Mouse (Mus musculus) heart, postnatal 25 days (tissue): ENCODE results near the gene Ccser1. TPM values are rescaled to one million over a fixed set of nuclear protein-coding genes. Genes with fewer than 3 reads are reported as not detected.
"Not testable (repeated sequence)": the region's sequence is repeated elsewhere in the genome, so short reads cannot be mapped to it uniquely, and the experiment has no call there.

Experiments used
- DNase-seq: peaks from one replicate; pipeline ENCODE4 v3.0.0; 2022; ENCODE audit warnings: low spot score
- intact Hi-C: fragments of 180-260 bp; cut with DNase I; formaldehyde crosslinking; loops from one replicate; pipeline ENCODE4 v1.15.1; 2025
- total RNA-seq, 2 experiments: library from RNA; stranded (reverse); gene quantifications; 2 replicates each; pipeline ENCODE4 v1.2.3; 2021

Gene Ccser1
- total RNA-seq, 2 experiments from 2014 or later = 1.7 to 1.8 TPM

DNA sequence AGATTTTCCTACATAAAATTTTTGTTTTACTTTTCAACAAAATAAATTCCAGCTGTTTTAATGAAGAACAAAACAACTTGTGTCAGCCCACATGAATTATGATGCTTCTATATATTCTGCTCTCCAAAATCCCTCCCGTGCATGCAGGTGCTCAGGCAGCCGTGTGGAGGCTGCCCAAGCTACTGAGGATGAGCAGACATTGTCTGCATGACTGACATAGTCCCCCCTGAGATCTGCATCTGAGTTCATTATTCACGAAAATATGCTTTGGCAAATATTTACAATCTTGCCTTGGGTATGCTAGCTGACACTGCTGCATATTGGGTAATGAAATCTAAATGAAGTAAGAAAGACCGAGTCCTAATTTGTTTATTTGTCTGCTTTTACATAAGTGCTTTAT lies 718.1 kb downstream of the Ccser1 start:
- DNase-seq = no peak
- intact Hi-C loops = no loop called here

DNA sequence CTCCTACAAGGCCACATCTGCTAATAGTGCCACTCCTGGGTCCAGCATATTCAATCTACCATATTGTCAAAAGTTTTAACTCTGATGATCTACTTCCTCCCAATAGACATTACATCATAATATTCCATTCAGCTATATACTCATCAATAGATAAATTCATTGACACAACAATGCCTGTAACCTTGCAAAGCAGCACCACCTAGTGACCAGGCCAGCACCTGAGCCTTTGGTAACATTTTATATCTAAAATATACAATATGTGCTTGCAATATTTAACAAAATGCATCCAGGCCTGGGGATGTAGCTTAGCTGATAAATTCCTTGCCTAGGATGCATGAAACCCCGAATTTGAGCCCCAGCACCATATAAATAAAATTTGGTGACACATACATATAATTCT lies 722.6 kb downstream of the Ccser1 start:
- DNase-seq = no peak

DNA sequence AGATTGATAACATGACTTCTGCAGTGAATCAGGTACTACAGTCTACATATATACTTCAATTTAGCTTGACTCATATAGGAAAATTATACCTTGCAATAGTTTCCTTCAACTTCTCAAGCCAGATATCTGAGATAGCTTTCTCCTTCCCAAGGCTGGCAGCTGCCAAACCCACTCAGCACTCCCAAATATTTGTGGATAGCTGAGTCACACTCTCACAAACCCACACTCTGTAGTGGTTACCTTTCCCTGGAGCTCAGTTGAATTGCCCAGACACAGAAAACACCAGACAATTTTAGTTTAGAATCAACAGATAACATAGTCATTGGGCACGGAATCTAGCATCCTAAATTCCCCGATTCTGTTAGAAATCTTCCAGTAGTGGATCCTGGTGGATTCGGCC lies 732.8 kb downstream of the Ccser1 start:
- intact Hi-C loops = no loop called here

More for the DNA sequence above, 722.6 kb downstream of the Ccser1 start:
- intact Hi-C loops = loop anchor here (10.0 kb wide), 1 partner anchor 218 kb away; no protein-coding TSS in a partner anchor

DNA sequence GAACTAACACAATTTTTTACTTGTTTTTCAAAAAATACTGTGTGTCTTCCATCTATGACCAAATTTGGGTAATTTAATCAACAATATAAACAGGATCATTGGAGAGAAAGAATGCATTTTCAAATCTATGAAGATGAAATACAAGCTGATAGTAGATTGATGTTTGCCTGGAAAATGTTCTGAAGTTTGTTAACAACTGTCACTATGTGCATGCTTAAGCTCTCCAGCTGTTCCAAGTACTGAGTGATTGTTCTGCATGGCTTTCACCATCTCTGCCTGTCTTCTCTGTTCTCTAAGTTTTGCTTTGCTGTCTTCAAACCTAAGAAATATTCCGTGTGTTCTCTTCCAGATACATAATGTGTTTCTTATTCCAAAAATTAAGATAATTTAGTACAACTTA lies 751.5 kb downstream of the Ccser1 start:
- no peak for DNase-seq
- intact Hi-C loops = no loop called here

More for the DNA sequence above, 732.8 kb downstream of the Ccser1 start:
- no peak for DNase-seq

DNA sequence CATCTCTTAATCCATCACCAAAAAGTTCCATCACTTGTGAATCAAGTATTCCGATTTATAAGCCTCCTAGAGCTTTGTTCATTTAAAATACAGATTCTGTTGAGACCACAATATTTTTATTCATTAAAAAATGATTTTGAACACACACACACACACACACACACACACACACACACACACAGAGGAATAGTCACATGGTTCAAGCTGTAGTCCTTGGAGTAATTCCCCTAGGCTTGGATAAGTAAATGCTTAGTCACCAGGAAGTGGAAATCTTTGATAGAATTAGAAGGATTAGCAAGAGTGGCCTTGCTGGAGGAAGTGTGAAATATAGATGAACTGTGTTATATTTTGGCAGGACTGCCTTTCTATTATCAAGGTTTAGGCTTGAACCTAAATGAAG lies 756.5 kb downstream of the Ccser1 start:
- intact Hi-C loops = no loop called here
- no peak for DNase-seq

GRCm38 (mm10) chr6:61939236-61939635 lies 759.1 kb downstream of the Ccser1 start:
- intact Hi-C loops = no loop called here

GRCm38 (mm10) chr6:61953703-61954102 lies 773.6 kb downstream of the Ccser1 start:
- no peak for DNase-seq
- intact Hi-C loops = no loop called here

More at GRCm38 (mm10) chr6:61939236-61939635, 759.1 kb downstream of the Ccser1 start:
- DNase-seq = no peak

DNA sequence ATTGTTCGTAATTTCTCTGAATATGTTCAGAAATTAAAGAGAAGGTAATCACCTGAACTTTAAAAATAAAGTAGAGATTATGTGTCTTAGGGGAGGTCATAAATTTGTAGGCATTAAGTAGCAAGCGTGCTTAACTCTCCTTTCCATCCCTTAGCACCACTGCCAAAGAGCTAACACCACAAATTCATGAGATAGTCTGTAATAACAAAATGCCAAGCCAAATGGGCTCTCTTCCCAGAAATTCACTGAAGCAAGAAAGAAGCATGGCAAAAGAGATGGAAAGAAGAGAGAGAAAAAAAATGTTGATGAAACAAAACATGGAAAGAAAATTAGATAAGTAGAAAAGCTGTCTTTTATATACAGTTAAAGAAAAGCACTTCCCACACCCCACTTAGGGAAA lies 796.8 kb downstream of the Ccser1 start:
- DNase-seq = no peak

GRCm38 (mm10) chr6:61978379-61978778 lies 798.3 kb downstream of the Ccser1 start:
- DNase-seq = no peak
- intact Hi-C loops = no loop called here

More for the DNA sequence above, 796.8 kb downstream of the Ccser1 start:
- intact Hi-C loops = no loop called here

DNA sequence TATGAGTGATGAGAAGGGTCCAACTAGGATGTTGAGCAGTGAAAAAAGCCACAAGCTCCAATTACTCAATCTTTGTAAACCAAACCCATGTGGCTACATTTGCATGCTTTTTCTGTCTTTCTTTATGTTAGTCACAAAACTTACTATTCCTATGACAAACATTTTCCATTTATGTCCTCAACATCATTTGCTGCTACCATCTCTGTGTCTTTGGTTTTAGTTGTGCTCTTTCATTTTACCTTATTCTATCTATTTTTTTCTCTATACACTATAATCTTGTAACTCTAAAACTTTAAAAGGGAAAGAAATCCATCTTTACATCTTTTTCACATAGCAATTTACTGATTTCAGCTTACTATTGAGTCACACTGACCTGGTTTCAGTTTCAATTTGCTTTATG lies 834.2 kb downstream of the Ccser1 start:
- intact Hi-C loops = no loop called here
- DNase-seq = no peak

DNA sequence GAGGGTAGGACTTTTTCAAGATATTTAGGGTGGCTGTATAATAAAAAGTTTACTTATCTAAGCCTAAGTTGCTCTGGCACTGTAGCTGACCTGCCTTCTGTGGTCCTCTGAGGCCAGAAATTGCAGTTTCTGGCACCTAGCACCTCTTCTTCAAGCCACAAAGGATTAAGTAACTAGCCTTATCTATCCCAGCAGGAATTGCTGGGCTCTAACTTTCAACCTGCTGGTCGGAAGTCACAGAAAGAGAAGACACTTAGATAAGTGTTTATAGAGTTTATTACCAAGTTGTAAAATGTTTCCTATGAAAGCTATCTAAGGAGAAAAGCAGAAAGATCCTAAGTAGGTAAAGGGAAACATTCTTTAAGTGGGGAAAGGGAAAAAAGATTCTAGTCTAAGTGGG lies 864.3 kb downstream of the Ccser1 start:
- DNase-seq = no peak
- intact Hi-C loops = no loop called here

DNA sequence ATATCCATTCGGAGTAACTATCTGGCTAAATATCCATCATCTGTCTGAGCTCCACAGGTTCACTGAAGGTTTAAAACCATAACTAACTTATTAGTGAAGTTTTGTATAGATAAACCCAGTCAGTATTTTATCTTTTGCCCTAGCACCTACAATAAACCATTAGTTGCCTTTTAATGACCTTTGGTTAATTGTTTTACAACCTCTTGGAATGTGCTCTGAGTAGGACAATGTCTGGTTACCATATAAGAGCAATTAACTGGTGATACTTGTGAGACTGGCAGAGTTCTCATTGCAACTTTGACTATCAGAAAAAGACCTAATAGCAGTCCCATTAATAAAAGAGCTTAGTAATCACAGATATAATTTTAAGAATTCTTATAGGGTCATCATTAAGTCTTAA lies 864.9 kb downstream of the Ccser1 start:
- intact Hi-C loops, DNase-seq: not testable (repeated sequence)

GRCm38 (mm10) chr6:62055276-62055675 lies 875.2 kb downstream of the Ccser1 start:
- intact Hi-C loops = no loop called here
- DNase-seq = no peak

DNA sequence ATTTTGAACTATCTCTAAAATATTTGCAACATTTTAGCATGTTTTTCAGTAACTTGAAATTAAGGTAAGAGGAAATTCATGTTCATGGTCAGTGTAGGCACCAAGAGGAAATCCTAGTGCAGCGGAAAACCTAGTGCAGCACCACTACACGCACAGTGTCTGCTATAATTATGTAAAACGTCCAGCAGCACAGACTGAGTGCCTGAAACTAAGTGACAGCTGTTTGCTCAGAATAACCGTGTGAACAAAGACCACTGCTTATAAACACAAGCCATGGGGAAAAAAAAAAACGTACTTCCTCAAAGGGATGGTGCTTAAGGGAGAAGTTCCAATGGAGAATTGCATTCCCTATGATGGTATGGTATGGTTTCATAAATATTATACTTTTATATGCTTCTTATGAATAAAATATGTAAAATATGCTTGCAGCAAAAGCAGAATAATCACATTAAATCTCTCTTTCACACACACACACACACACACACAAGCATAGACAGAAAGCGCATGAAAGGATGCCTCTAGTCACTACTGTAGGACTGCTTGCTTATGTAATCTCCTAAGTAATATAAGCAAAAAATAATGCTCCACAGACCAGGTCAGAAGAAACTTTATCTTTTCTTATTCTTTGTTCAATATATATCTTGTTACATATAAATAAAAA lies 886.4 kb downstream of the Ccser1 start:
- DNase-seq = no peak
- intact Hi-C loops = no loop called here

DNA sequence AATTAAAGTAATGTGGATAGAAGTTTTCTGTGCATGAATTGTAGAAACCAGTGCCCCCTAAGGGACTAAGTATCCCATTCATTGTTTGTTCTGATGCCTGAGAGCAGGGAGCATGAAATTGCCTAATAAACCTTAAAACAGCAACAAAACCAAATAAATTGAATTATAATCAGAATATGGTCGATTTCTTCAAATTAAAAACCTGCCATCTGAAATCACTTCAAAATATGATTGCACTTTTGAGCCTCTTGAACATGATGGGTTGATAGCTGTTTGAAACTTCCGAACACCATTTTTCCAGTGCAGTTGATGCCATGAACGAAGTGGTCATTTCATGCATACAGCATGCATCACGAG lies 886.9 kb downstream of the Ccser1 start:
- DNase-seq = no peak
- intact Hi-C loops = no loop called here

GRCm38 (mm10) chr6:62105464-62105863 lies 925.3 kb downstream of the Ccser1 start:
- DNase-seq = no peak
- intact Hi-C loops = no loop called here

DNA sequence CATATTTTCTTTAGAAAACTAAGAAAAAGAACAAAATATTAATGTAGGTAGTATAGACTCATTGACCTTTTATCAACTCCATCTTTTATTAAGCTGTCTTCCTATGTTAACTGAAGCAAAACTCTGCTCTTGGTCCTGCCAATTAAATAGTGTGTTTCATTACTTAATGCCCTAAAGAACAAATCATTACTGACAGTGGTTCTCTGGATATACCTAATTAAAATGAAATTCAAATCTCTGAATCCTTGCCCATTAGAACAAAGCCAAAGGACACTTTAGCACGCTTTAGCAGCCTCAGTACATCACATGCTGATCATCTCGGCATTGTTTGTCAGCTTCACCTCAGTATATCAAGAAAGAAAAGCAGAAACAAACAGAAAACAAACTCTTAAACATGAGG lies 952.4 kb downstream of the Ccser1 start:
- DNase-seq = no peak
- intact Hi-C loops = no loop called here

DNA sequence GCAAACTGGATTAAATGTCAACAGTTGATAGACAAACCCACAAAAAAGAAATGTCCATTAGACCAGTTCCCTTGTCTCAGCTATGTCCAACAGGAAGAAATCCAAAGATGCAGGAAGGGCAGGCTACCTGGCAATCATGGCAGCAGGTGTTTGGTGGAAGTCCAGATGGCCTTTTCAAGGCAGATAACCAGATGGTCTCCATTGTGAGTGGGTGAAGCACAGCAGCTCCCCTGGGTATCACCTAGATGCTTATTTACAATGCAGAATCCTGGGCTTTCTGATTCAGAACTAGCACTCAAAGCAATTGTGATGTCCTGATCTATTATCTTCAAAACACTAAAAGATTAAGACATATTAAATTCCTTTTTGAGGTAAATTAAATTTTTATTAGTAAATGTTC lies 980.2 kb downstream of the Ccser1 start:
- intact Hi-C loops = no loop called here
- no peak for DNase-seq

GRCm38 (mm10) chr6:62162596-62162995 lies 982.5 kb downstream of the Ccser1 start:
- no peak for DNase-seq

GRCm38 (mm10) chr6:62163826-62164225 lies 983.7 kb downstream of the Ccser1 start:
- DNase-seq = no peak
- intact Hi-C loops = no loop called here

More at GRCm38 (mm10) chr6:62162596-62162995, 982.5 kb downstream of the Ccser1 start:
- intact Hi-C loops = no loop called here

GRCm38 (mm10) chr6:62196496-62197188 lies 1016.5 kb downstream of the Ccser1 start:
- intact Hi-C loops = no loop called here
- DNase-seq = no peak

GRCm38 (mm10) chr6:62198768-62199167 lies 1018.6 kb downstream of the Ccser1 start:
- intact Hi-C loops = no loop called here
- DNase-seq = no peak
